Mouse (Mus musculus): ENCODE measurements at regions not wholly inside any gene's neighbourhood (a gene's known extent, or its start where the extent isn't known, plus 50 kb on each side); places are given as distances from the start of the nearest gene placed in this dataset.

GRCm38 (mm10) chr9:101408116-101408515, 156.5 kb upstream of the Ppp2r3a start:
- H3K27ac ChIP-seq (replicated peaks), result peak overlapping the region; percentile 73
- 94% methylated on average over 1 of the region's 1 CpGs for WGBS
- no peak for ATAC-seq (ENCODE audit: low FRiP score, low read depth)
- H3K36me3 ChIP-seq, result no peaks in the 10 kb centered on the region
- H3K4me3 ChIP-seq, result no peak overlapping the region
- no peak overlapping the region for H3K9ac ChIP-seq (replicated peaks)
- H3K4me1 ChIP-seq, result peaks cover 30% of the 10 kb centered on the region
- H3K4me2 ChIP-seq (replicated peaks), result no peak overlapping the region
- no peaks in the 10 kb centered on the region for H3K27me3 ChIP-seq
- H3K9me3 ChIP-seq, result no peaks in the 10 kb centered on the region

GRCm38 (mm10) chr9:101407141-101407540, 155.5 kb upstream of the Ppp2r3a start:
- Histone ChIP-seq H3K9ac (replicated peaks) (no peak overlapping the region), H3K27me3 (no peaks in the 10 kb centered on the region), H3K4me1 (peaks cover 30% of the 10 kb centered on the region), H3K4me3 (no peak overlapping the region), H3K27ac (replicated peaks) (peak overlapping the region; percentile 73), H3K4me2 (replicated peaks) (no peak overlapping the region), H3K36me3 (no peaks in the 10 kb centered on the region), H3K9me3 (no peaks in the 10 kb centered on the region)
- 52% methylated on average over 5 of the region's 5 CpGs for WGBS
- peak; percentile 69 for ATAC-seq (ENCODE audit: low FRiP score, low read depth)

GRCm38 (mm10) chr9:101404441-101405081, 153.0 kb upstream of the Ppp2r3a start:
- H3K27ac ChIP-seq (replicated peaks), result no peak overlapping the region
- H3K36me3 ChIP-seq, result no peaks in the 10 kb centered on the region

GRCm38 (mm10) chr9:101404034-101404433, 152.4 kb upstream of the Ppp2r3a start:
- ATAC-seq (ENCODE audit: low FRiP score, low read depth), result no peak
- WGBS, result 69% methylated on average over 3 of the region's 3 CpGs
- Histone ChIP-seq H3K4me3 (no peak overlapping the region), H3K9ac (replicated peaks) (no peak overlapping the region), H3K4me2 (replicated peaks) (no peak overlapping the region), H3K27me3 (no peaks in the 10 kb centered on the region), H3K27ac (replicated peaks) (no peak overlapping the region), H3K4me1 (peaks cover 24% of the 10 kb centered on the region), H3K9me3 (no peaks in the 10 kb centered on the region), H3K36me3 (no peaks in the 10 kb centered on the region)

More at GRCm38 (mm10) chr9:101404441-101405081, 153.0 kb upstream of the Ppp2r3a start:
- Histone ChIP-seq H3K9me3 (no peaks in the 10 kb centered on the region), H3K4me2 (replicated peaks) (no peak overlapping the region), H3K4me3 (no peak overlapping the region), H3K4me1 (peaks cover 24% of the 10 kb centered on the region), H3K9ac (replicated peaks) (no peak overlapping the region), H3K27me3 (no peaks in the 10 kb centered on the region)
- 51% methylated on average over 13 of the region's 13 CpGs for WGBS
- peak; percentile 54; the same call in 1 of the 2 replicates for ATAC-seq (ENCODE audit: low FRiP score, low read depth)

- H3K4me3 ChIP-seq, result no peak overlapping the region
- H3K4me2 ChIP-seq (replicated peaks), result no peak overlapping the region
- no peaks in the 10 kb centered on the region for H3K9me3 ChIP-seq
- H3K27ac ChIP-seq (replicated peaks), result no peak overlapping the region
- peaks cover 22% of the 10 kb centered on the region for H3K4me1 ChIP-seq
- no peak overlapping the region for H3K9ac ChIP-seq (replicated peaks)
- WGBS, result 80% methylated on average over 9 of the region's 9 CpGs
- no peaks in the 10 kb centered on the region for H3K27me3 ChIP-seq
- no peak for ATAC-seq (ENCODE audit: low FRiP score, low read depth)
- no peaks in the 10 kb centered on the region for H3K36me3 ChIP-seq
Observed at GRCm38 (mm10) chr9:101402544-101403194, 151.1 kb upstream of the Ppp2r3a start.

GRCm38 (mm10) chr9:101401416-101401815, 149.8 kb upstream of the Ppp2r3a start:
- ATAC-seq (ENCODE audit: low FRiP score, low read depth), result no peak
- Histone ChIP-seq H3K36me3 (no peaks in the 10 kb centered on the region), H3K4me2 (replicated peaks) (no peak overlapping the region), H3K9me3 (no peaks in the 10 kb centered on the region), H3K9ac (replicated peaks) (no peak overlapping the region), H3K4me1 (peaks cover 12% of the 10 kb centered on the region; the same call in 1 of the 2 replicates), H3K27ac (replicated peaks) (no peak overlapping the region), H3K4me3 (no peak overlapping the region), H3K27me3 (no peaks in the 10 kb centered on the region)
- 90% methylated on average over 9 of the region's 9 CpGs for WGBS

- Histone ChIP-seq H3K36me3 (no peaks in the 10 kb centered on the region), H3K27ac (replicated peaks) (no peak overlapping the region), H3K4me1 (no peaks in the 10 kb centered on the region), H3K9me3 (no peaks in the 10 kb centered on the region), H3K9ac (replicated peaks) (no peak overlapping the region), H3K4me2 (replicated peaks) (no peak overlapping the region), H3K4me3 (no peak overlapping the region), H3K27me3 (no peaks in the 10 kb centered on the region)
- WGBS, result 79% methylated on average over 3 of the region's 3 CpGs
- ATAC-seq (ENCODE audit: low FRiP score, low read depth), result no peak
Observed at GRCm38 (mm10) chr9:101398858-101399257, 147.3 kb upstream of the Ppp2r3a start.

- WGBS, result 74% methylated on average over 2 of the region's 2 CpGs
- H3K4me1 ChIP-seq, result no peaks in the 10 kb centered on the region
- no peaks in the 10 kb centered on the region for H3K27me3 ChIP-seq
- H3K9ac ChIP-seq (replicated peaks), result no peak overlapping the region
- H3K36me3 ChIP-seq, result no peaks in the 10 kb centered on the region
- H3K27ac ChIP-seq (replicated peaks), result no peak overlapping the region
- H3K9me3 ChIP-seq, result no peaks in the 10 kb centered on the region
- no peak for ATAC-seq (ENCODE audit: low FRiP score, low read depth)
- no peak overlapping the region for H3K4me3 ChIP-seq
- no peak overlapping the region for H3K4me2 ChIP-seq (replicated peaks)
Observed at GRCm38 (mm10) chr9:101369380-101369779, 117.8 kb upstream of the Ppp2r3a start.

- Histone ChIP-seq H3K4me1 (peaks cover 4% of the 10 kb centered on the region; the same call in 1 of the 2 replicates), H3K36me3 (no peaks in the 10 kb centered on the region), H3K9ac (replicated peaks) (no peak overlapping the region), H3K4me2 (replicated peaks) (no peak overlapping the region), H3K27ac (replicated peaks) (no peak overlapping the region), H3K27me3 (no peaks in the 10 kb centered on the region), H3K4me3 (no peak overlapping the region), H3K9me3 (no peaks in the 10 kb centered on the region)
- WGBS, result 78% methylated on average over 6 of the region's 6 CpGs
- no peak for ATAC-seq (ENCODE audit: low FRiP score, low read depth)
Observed at GRCm38 (mm10) chr9:101356607-101357006, 105.0 kb upstream of the Ppp2r3a start.

GRCm38 (mm10) chr9:101348771-101349170, 97.2 kb upstream of the Ppp2r3a start:
- Histone ChIP-seq H3K27ac (replicated peaks) (no peak overlapping the region), H3K36me3 (no peaks in the 10 kb centered on the region), H3K4me2 (replicated peaks) (no peak overlapping the region), H3K4me1 (no peaks in the 10 kb centered on the region), H3K9me3 (no peaks in the 10 kb centered on the region), H3K27me3 (no peaks in the 10 kb centered on the region), H3K9ac (replicated peaks) (no peak overlapping the region), H3K4me3 (no peak overlapping the region)
- no peak for ATAC-seq (ENCODE audit: low FRiP score, low read depth)
- 93% methylated on average over 4 of the region's 4 CpGs for WGBS

- 91% methylated on average over 5 of the region's 5 CpGs for WGBS
- Histone ChIP-seq H3K4me1 (no peaks in the 10 kb centered on the region), H3K27me3 (no peaks in the 10 kb centered on the region), H3K4me2 (replicated peaks) (no peak overlapping the region), H3K36me3 (no peaks in the 10 kb centered on the region), H3K4me3 (no peak overlapping the region), H3K9ac (replicated peaks) (no peak overlapping the region), H3K9me3 (no peaks in the 10 kb centered on the region), H3K27ac (replicated peaks) (no peak overlapping the region)
- no peak for ATAC-seq (ENCODE audit: low FRiP score, low read depth)
Observed at GRCm38 (mm10) chr9:101342887-101343286, 91.3 kb upstream of the Ppp2r3a start.

- Histone ChIP-seq H3K9ac (replicated peaks) (no peak overlapping the region), H3K4me2 (replicated peaks) (no peak overlapping the region), H3K27me3 (no peaks in the 10 kb centered on the region), H3K4me3 (no peak overlapping the region), H3K4me1 (no peaks in the 10 kb centered on the region), H3K36me3 (no peaks in the 10 kb centered on the region), H3K27ac (replicated peaks) (no peak overlapping the region), H3K9me3 (no peaks in the 10 kb centered on the region)
- 80% methylated on average over 11 of the region's 11 CpGs for WGBS
- ATAC-seq (ENCODE audit: low FRiP score, low read depth), result no peak
Observed at GRCm38 (mm10) chr9:101340796-101341465, 89.3 kb upstream of the Ppp2r3a start.

All from midbrain, embryonic 12.5 days (tissue).